Mouse (Mus musculus): ENCODE data around the gene Pcdh7.

DNA sequence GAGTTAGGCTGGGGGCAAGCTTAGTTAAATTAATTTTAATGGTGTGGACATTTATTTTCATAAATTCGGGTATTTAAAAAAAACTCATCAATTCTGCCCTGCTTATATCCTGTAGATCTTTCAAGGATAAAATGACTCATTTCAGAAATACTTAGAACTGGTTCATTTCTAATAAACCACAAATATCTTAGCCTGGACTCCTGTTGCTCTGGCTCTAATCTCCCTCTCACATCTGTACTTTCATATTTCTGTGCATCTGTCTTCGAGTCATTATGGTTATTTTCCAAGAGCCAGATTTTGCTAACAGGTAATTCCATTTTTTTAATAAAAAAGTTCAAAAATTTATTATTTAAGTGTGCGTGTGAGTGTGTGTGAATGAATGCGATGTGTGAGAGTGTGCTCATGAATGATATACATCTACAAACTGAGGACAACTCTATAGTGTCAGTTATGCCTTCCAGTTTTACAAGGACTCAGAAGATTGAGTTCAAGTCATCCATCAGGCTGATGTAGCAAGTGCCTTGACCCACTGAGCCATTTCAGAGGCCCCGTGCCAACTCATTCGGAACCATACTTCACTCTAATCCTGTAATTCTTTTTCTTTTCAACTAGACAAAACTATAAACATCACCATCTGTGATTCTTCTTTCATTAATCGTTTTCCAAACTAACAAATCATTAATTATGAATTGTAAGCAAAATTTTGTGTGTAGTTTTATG lies 80.3 kb downstream of the Pcdh7 start:
- TF ChIP-seq EP300 (IDR thresholded peaks at IDR 0.05; ENCODE audit: low read depth), result no peak
- TF ChIP-seq CTCF (IDR thresholded peaks at IDR 0.05; ENCODE audit: low read depth), result no peak

Data from liver, embryonic 14.5 days (tissue).